Mouse (Mus musculus) limb, embryonic 10.5 days (tissue): ENCODE results near the gene Ccdc51. TPM values are rescaled to one million over a fixed set of nuclear protein-coding genes. Genes with fewer than 3 reads are reported as not detected.

ENCODE experiments used
- DNase-seq: peaks from one replicate; pipeline ENCODE4 v3.0.0-alpha.2; 2017; ENCODE audit warnings: low spot score
- H3K27ac ChIP-seq: fragments of 300-500 bp; sonication (generic); 2 replicates; pipeline ENCODE4 v1.5.1; 2016; ENCODE audit warnings: mild to moderate bottlenecking
- H3K27me3 ChIP-seq: fragments of 300-500 bp; sonication (generic); 2 replicates; pipeline ENCODE4 v1.6.1; 2016; ENCODE audit warnings: low read depth, mild to moderate bottlenecking; ENCODE audit not compliant: poor library complexity, severe bottlenecking
- H3K36me3 ChIP-seq: fragments of 300-500 bp; sonication (generic); 2 replicates; pipeline ENCODE4 v1.6.1; 2016; ENCODE audit warnings: mild to moderate bottlenecking, moderate library complexity
- H3K4me1 ChIP-seq: fragments of 300-500 bp; sonication (generic); 2 replicates; pipeline ENCODE4 v1.6.1; 2016
- H3K4me3 ChIP-seq: fragments of 300-500 bp; sonication (generic); 2 replicates; pipeline ENCODE4 v1.5.1; 2016; ENCODE audit warnings: mild to moderate bottlenecking, moderate library complexity
- H3K9me3 ChIP-seq: fragments of 300-500 bp; sonication (generic); replicated peaks from 2 replicates; pipeline ENCODE4 v1.6.1; 2016; ENCODE audit warnings: mild to moderate bottlenecking
- WGBS: fragments of 180-500 bp; shearing (Covaris S2); methylation state at CpG from one replicate; pipeline ENCODE4 v1.1.7; 2016; 5-methylcytosine and 5-hydroxymethylcytosine counted together
- polyA plus RNA-seq: library from polyadenylated mRNA; unstranded; fragments of >200 nt; fragmentation: Nextera tagmentation; extraction: Ambion mirVana; gene quantifications from 2 replicates; pipeline ENCODE4 v1.2.1, GENCODE M21; 2016

Ccdc51 gene
- polyA plus RNA-seq, 1 experiment from 2014 or later, result 14.1 TPM

- Histone ChIP-seq H3K9me3 (no peaks in the 10 kb centered on the region), H3K4me3 (no peak overlapping the region), H3K36me3 (peaks cover 100% of the 10 kb centered on the region), H3K27me3 (0 out of 2 replicates have a peak, but pooled peaks cover 5% of the 10 kb centered on the region), H3K4me1 (peaks cover 28% of the 10 kb centered on the region), H3K27ac (no peak overlapping the region)
- WGBS, result 83% methylated on average over 12 of the region's 12 CpGs
- no peak for DNase-seq
Observed at GRCm38 (mm10) chr9:109105011-109105410, 22.7 kb downstream of the Ccdc51 start.

GRCm38 (mm10) chr9:109105648-109106047 lies 23.4 kb downstream of the Ccdc51 start:
- 93% methylated on average over 12 of the region's 12 CpGs for WGBS
- no peaks in the 10 kb centered on the region for H3K9me3 ChIP-seq
- H3K4me3 ChIP-seq, result no peak overlapping the region
- H3K27me3 ChIP-seq, result 0 out of 2 replicates have a peak, but pooled peaks cover 5% of the 10 kb centered on the region
- DNase-seq, result no peak
- H3K27ac ChIP-seq, result no peak overlapping the region
- H3K4me1 ChIP-seq, result peaks cover 28% of the 10 kb centered on the region
- peaks cover 100% of the 10 kb centered on the region for H3K36me3 ChIP-seq

GRCm38 (mm10) chr9:109107341-109107740 lies 25.0 kb downstream of the Ccdc51 start:
- WGBS, result 68% methylated on average over 6 of the region's 6 CpGs
- Histone ChIP-seq H3K9me3 (no peaks in the 10 kb centered on the region), H3K36me3 (peaks cover 100% of the 10 kb centered on the region), H3K4me3 (no peak overlapping the region), H3K27me3 (0 out of 2 replicates have a peak, but pooled peaks cover 5% of the 10 kb centered on the region), H3K27ac (no peak overlapping the region), H3K4me1 (peaks cover 28% of the 10 kb centered on the region)
- no peak for DNase-seq

- Histone ChIP-seq H3K4me1 (peaks cover 19% of the 10 kb centered on the region), H3K27me3 (0 out of 2 replicates have a peak, but pooled peaks cover 5% of the 10 kb centered on the region), H3K27ac (no peak overlapping the region), H3K4me3 (no peak overlapping the region), H3K9me3 (no peaks in the 10 kb centered on the region), H3K36me3 (peaks cover 100% of the 10 kb centered on the region)
- WGBS, result 96% methylated on average over 11 of the region's 11 CpGs
- DNase-seq, result no peak
Observed at GRCm38 (mm10) chr9:109110240-109110639, 27.9 kb downstream of the Ccdc51 start.

GRCm38 (mm10) chr9:109111101-109111500 lies 28.8 kb downstream of the Ccdc51 start:
- no peak overlapping the region for H3K27ac ChIP-seq
- peaks cover 19% of the 10 kb centered on the region for H3K4me1 ChIP-seq
- WGBS, result 89% methylated on average over 4 of the region's 4 CpGs
- H3K9me3 ChIP-seq, result no peaks in the 10 kb centered on the region
- peaks cover 100% of the 10 kb centered on the region for H3K36me3 ChIP-seq
- DNase-seq, result no peak
- no peak overlapping the region for H3K4me3 ChIP-seq
- 0 out of 2 replicates have a peak, but pooled peaks cover 5% of the 10 kb centered on the region for H3K27me3 ChIP-seq

- Histone ChIP-seq H3K4me3 (no peak overlapping the region), H3K9me3 (no peaks in the 10 kb centered on the region), H3K27me3 (0 out of 2 replicates have a peak, but pooled peaks cover 5% of the 10 kb centered on the region), H3K4me1 (peaks cover 14% of the 10 kb centered on the region), H3K36me3 (peaks cover 100% of the 10 kb centered on the region), H3K27ac (no peak overlapping the region)
- 95% methylated on average over 9 of the region's 9 CpGs for WGBS
- DNase-seq, result no peak
Observed at GRCm38 (mm10) chr9:109111591-109111990, 29.3 kb downstream of the Ccdc51 start.

GRCm38 (mm10) chr9:109113331-109113730 lies 31.0 kb downstream of the Ccdc51 start:
- peaks cover 100% of the 10 kb centered on the region for H3K36me3 ChIP-seq
- H3K4me1 ChIP-seq, result no peaks in the 10 kb centered on the region
- 0 out of 2 replicates have a peak, but pooled peaks cover 5% of the 10 kb centered on the region for H3K27me3 ChIP-seq
- no peaks in the 10 kb centered on the region for H3K9me3 ChIP-seq
- no peak overlapping the region for H3K4me3 ChIP-seq
- peak; percentile 18 for DNase-seq
- WGBS, result 90% methylated on average over 8 of the region's 8 CpGs
- H3K27ac ChIP-seq, result no peak overlapping the region

- Histone ChIP-seq H3K36me3 (peaks cover 100% of the 10 kb centered on the region), H3K27me3 (0 out of 2 replicates have a peak, but pooled peaks cover 3% of the 10 kb centered on the region), H3K9me3 (no peaks in the 10 kb centered on the region), H3K4me1 (no peaks in the 10 kb centered on the region), H3K4me3 (no peak overlapping the region), H3K27ac (no peak overlapping the region)
- 94% methylated on average over 11 of the region's 11 CpGs for WGBS
- DNase-seq, result peak; percentile 26
Observed at GRCm38 (mm10) chr9:109114276-109114675, 32.0 kb downstream of the Ccdc51 start.

GRCm38 (mm10) chr9:109114871-109115270 lies 32.6 kb downstream of the Ccdc51 start:
- WGBS, result 86% methylated on average over 7 of the region's 7 CpGs
- Histone ChIP-seq H3K36me3 (peaks cover 100% of the 10 kb centered on the region), H3K27ac (no peak overlapping the region), H3K27me3 (no peaks in the 10 kb centered on the region), H3K4me3 (no peak overlapping the region), H3K9me3 (no peaks in the 10 kb centered on the region), H3K4me1 (no peaks in the 10 kb centered on the region)
- peak; percentile 19 for DNase-seq

- no peaks in the 10 kb centered on the region for H3K9me3 ChIP-seq
- peak; percentile 28 for DNase-seq
- 95% methylated on average over 10 of the region's 10 CpGs for WGBS
- H3K36me3 ChIP-seq, result peaks cover 88% of the 10 kb centered on the region
- no peaks in the 10 kb centered on the region for H3K27me3 ChIP-seq
- no peaks in the 10 kb centered on the region for H3K4me1 ChIP-seq
- H3K4me3 ChIP-seq, result no peak overlapping the region
- no peak overlapping the region for H3K27ac ChIP-seq
Observed at GRCm38 (mm10) chr9:109116205-109116604, 33.9 kb downstream of the Ccdc51 start.

- Histone ChIP-seq H3K36me3 (peaks cover 69% of the 10 kb centered on the region), H3K9me3 (no peaks in the 10 kb centered on the region), H3K27ac (no peak overlapping the region), H3K4me3 (no peak overlapping the region), H3K27me3 (no peaks in the 10 kb centered on the region), H3K4me1 (peaks cover 2% of the 10 kb centered on the region; the same call in 1 of the 2 replicates)
- WGBS, result 96% methylated on average over 4 of the region's 4 CpGs
- DNase-seq, result no peak
Observed at GRCm38 (mm10) chr9:109118106-109118505, 35.8 kb downstream of the Ccdc51 start.

- peaks cover 54% of the 10 kb centered on the region for H3K36me3 ChIP-seq
- DNase-seq, result no peak
- no peaks in the 10 kb centered on the region for H3K27me3 ChIP-seq
- no peaks in the 10 kb centered on the region for H3K9me3 ChIP-seq
- no peak overlapping the region for H3K4me3 ChIP-seq
- WGBS, result 95% methylated on average over 9 of the region's 9 CpGs
- peaks cover 3% of the 10 kb centered on the region; the same call in 1 of the 2 replicates for H3K4me1 ChIP-seq
- no peak overlapping the region for H3K27ac ChIP-seq
Observed at GRCm38 (mm10) chr9:109119571-109119970, 37.3 kb downstream of the Ccdc51 start.

- Histone ChIP-seq H3K4me1 (peaks cover 3% of the 10 kb centered on the region; the same call in 1 of the 2 replicates), H3K4me3 (no peak overlapping the region), H3K27me3 (no peaks in the 10 kb centered on the region), H3K36me3 (peaks cover 40% of the 10 kb centered on the region), H3K27ac (no peak overlapping the region), H3K9me3 (no peaks in the 10 kb centered on the region)
- no peak for DNase-seq
- 90% methylated on average over 6 of the region's 6 CpGs for WGBS
Observed at GRCm38 (mm10) chr9:109120956-109121355, 38.7 kb downstream of the Ccdc51 start.
